Mouse (Mus musculus) right cerebral cortex, postnatal 14 days (tissue): ENCODE measurements around the gene 2010315B03Rik.
"Not testable (repeated sequence)": the region's sequence is repeated elsewhere in the genome, so short reads cannot be mapped to it uniquely, and the experiment has no call there.

Experiments used
- DNase-seq: peaks from one replicate; pipeline ENCODE4 v3.0.0; 2022

The 2010315B03Rik gene

DNA sequence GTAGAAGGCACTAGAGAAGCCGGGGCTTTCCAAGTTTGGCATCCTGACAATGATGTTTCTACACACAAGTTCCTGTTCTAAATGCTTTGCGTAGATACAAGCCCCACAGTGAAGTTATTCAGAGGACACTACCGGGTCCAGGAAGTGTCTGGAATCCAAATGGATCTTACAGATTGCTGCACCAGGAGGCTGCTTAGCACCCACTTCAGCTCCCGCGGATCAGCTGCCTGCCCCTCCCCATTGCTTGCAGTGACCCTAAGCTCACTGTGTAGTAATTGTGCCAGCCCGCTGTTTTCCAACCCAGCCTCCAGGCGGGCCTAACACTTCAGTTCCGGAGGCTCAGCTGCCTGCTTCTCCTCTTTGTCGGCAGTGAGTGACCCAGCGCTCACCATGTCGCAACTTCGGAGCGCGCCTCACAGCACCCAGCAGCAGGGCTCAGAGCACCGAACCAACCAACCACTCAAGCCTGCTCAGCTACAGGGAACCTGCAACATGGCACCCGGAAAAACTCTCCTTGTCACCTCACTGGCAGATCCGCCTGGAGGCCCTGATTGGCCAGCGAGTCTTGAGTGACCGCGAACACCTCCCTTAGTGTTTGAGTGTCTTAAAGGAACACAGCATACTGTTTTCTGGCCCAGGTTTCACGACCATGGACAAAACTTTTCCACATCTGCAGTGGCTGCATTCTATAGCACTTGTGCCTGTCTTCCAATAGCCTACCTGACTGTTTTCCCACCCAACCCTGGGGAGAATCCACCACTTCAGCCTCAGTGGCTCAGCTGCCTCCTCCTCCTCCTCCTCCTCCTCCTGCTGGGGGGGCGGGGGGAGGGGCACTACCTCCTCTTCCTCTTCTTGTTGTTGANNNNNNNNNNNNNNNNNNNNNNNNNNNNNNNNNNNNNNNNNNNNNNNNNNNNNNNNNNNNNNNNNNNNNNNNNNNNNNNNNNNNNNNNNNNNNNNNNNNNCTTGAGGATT, at the start of gene 2010315B03Rik:
Gene 2010315B03Rik (minus strand): TSS at position 526 of the 972 bp plus-strand sequence.
- peak; percentile 81 for DNase-seq

DNA sequence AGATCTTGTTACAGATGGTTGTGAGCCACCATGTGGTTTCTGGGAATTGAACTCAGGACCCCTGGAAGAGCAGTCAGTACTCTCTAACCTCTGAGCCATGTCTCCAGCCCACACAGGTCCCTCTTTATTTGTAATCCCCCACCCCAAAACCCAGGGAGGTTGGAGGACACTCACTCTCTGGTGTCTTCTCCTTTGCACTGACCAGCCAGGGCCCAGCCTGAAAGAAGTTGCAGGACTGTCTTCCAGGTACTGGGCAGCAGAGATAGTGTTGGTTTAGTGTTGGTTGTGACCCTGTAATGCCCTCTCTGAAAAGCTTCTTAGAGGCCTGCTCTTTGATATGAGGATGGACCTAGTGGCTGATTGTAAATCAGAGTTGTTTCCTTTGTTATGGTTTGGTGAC, 994 bp downstream of the 2010315B03Rik start:
- no peak for DNase-seq

- DNase-seq = no peak
These were observed 24.2 kb downstream of the 2010315B03Rik start for GRCm38 (mm10) chr9:124288329-124288728.

- DNase-seq = peak; percentile 74
These were observed 30.4 kb downstream of the 2010315B03Rik start for GRCm38 (mm10) chr9:124281912-124282686.

- no peak for DNase-seq
These were observed 31.1 kb downstream of the 2010315B03Rik start for GRCm38 (mm10) chr9:124281448-124281791.

DNA sequence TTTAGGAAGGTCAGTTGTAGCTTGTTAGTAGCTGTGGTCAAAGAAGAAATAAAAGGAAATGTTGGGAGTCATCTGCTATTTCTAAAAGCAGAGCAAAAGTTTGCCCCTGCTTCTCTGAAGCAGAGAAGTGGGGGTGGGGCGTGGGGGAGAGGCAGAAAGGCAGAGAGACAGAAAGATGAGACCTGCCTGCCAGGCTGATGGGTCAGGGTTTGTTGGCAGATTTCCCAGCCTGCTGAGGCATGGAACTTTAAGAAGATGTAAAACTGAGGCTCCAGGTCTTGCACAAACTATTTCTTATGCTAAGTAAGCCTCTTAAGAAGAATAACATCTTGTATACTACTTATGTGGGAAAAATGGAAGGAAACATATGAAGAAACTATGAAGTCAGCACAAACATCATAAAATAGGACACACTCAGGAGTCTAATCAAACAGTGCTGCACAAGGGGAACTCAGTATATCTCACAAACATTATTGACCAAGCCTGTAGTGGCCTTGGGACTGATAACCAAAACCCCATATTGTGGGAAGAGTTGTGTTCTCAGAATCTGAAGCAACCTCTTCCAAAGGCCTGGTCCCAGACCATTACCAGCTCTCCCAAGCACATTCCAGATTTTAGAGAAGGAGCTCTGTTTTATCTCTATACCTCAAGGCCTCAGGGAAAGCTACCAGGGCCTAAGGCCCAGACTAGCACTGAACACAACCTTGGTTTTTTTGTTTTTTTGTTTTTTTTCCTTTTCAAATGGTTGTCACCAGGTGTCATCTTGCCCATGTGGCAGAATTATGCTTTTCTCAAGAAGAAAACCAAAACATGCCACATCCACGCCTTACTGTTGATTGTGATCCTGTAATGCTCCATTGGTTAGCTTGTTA, 31.7 kb downstream of the 2010315B03Rik start:
- DNase-seq = no peak

DNA sequence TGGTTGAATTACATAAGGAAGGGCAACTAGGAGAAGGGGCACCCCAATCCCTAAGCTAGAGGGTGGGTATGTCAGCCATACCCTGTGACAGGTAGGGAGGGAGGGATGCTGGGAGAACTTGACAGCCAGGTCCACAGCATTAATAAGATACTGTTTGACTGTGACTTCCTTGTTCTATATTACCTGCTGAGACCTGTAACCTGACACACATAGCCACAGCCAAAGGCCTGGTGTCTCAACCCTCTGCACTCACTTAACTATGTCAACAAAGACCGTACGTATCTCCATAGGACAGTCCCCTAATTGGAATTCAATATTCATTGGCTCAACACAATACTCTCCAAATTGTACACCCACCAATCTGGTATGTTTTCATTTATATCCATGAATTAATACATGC, 33.2 kb downstream of the 2010315B03Rik start:
- DNase-seq = no peak

DNA sequence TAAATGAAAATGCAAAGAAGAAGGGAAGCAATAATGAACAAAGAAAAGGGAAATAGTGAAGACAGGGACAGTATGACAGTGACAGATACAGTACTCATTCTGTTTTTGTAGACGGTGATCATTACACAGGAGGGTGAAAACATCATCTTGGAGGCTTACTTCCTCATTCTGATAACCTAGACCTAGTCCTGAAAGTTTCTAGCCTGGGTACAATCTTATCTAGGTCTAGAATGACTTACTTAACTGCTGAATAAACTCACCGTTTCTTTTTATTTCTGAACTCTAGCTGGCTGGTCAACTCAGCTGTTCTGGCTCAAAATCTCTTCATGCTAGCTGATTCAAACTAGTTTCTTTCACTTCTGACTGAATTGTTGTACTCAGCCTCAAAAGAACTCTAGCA, 37.4 kb downstream of the 2010315B03Rik start:
- DNase-seq = no peak

DNA sequence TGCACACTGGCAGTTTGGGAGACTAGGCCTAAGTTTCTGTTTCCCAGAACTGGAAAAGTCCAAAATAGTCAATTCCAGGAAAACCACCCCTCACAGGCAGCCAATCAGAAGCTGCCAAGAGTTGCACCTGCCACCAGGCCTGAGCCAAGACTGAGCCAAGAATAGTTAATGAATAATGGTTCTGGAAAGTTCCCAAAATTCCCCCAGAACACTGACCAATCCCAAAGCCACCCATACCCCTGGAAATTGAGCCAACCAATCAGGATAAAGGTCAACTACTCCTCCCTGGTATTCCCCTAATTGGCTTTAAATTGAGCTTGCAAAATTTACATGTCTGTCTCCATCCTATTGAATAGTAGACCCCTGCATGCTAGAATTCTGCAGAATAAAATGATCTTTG, 39.3 kb downstream of the 2010315B03Rik start:
- DNase-seq = no peak

- DNase-seq = no peak
These were observed 44.6 kb downstream of the 2010315B03Rik start for GRCm38 (mm10) chr9:124267929-124268328.

GRCm38 (mm10) chr9:124267493-124267892, 45.0 kb downstream of the 2010315B03Rik start:
- no peak for DNase-seq

DNA sequence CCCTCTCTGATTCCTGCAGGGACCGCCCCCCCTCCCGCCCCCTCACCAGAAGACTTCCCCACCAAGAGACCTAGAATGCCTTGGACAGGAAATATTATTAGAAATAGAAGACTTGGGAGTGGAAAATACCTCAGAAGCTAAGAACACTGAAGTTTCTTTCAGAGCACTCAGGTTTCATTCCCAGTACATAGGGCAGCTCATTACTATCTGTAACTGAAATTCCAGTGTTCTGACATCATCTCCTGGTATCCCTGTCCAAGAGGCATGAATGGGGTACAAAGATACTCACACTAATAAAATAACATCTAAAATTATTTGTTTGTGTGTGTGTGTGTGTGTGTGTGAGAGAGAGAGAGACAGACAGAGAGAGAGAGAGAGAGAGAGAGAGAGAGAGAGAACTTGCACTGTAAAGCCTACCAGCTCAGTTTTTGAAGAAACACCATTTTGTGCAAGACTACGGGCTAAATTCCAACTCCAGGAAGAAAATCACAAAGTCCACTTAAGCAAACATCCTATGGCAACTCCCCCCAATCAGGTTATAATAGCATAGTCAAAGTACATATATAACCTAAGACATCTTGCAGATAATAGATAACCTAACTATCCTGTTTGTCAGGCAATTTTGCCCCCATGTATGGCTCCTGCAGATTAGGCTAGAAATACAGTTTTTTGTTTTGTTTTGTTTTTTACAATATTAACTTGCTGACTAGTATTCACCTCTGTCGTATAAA, 49.3 kb downstream of the 2010315B03Rik start:
- no peak for DNase-seq

DNA sequence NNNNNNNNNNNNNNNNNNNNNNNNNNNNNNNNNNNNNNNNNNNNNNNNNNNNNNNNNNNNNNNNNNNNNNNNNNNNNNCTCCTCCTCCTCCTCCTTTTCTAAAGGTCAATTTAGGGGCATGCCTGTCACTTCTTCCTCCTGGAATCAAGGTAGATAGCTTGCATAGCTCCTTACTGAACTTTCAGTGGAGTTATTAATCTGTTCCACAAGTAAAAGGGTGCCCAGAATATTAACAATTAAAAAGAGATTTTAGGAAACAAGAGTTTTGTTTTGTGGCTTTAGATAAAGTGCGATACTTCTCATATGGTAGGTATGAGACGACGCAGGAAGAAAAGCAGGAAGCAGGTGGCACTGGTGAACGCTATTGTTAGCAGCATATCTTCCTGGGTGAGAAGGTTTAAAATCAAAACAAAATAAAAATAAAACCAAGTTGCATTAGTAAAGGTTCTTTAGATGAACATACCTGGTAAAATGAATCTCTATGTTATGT, 54.4 kb downstream of the 2010315B03Rik start:
- DNase-seq = no peak

DNA sequence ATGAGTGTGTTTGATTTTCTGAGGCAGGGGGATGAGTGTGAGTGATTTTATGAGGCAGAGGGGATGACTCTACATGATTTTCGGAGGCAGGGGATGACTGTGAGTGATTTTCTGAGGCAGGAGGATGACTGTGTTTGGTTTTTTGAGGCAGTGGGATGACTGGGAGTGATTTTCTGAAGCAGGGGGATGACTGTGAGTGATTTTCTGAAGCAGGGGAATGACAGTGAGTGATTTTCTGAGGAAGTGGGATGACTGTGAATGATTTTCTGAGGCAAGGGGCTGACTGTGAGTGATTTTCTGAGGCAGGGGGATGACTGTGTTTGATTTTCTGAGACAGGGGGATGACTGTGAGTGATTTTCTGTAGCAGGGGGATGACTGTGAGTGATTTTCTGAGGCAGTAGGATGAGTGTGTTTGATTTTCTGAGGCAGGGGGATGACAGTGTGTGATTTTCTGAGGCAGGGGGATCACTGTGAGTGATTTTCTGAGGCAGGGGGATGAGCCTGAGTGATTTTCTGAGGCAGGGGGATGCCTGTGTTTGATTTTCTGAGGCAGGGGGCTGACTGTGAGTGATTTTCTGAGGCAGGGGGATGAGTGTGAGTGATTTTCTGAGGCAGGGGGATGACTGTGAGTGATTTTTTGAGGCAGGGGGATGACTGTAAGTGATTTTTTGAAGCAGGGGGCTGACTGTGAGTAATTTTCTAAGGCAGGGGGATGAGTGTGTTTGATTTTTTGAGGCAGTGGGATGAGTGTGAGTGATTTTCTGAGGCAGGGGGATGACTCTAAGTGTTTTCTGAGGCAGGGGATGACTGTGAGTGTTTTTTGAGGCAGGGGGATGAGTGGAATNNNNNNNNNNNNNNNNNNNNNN, 55.1 kb downstream of the 2010315B03Rik start:
- no peak for DNase-seq

- not testable (repeated sequence) for DNase-seq
These were observed 56.0 kb downstream of the 2010315B03Rik start for GRCm38 (mm10) chr9:124256271-124257199.

- no peak for DNase-seq
These were observed 61.1 kb downstream of the 2010315B03Rik start for GRCm38 (mm10) chr9:124251438-124251837.
